Mouse (Mus musculus): ENCODE results near the gene Gm49388.
"Not testable (repeated sequence)": the region's sequence is repeated elsewhere in the genome, so short reads cannot be mapped to it uniquely, and the experiment has no call there.

- TF ChIP-seq CTCF (IDR thresholded peaks at IDR 0.05; ENCODE audit: low read depth, low read length); POLR2A (IDR thresholded peaks at IDR 0.05; ENCODE audit: insufficient read depth, low read length): not testable (repeated sequence)
These were observed 54.6 kb downstream of the Gm49388 start for GRCm38 (mm10) chr7:127840031-127840430.
